Mouse (Mus musculus): Measurements from ENCODE around the gene Oprm1.

DNA sequence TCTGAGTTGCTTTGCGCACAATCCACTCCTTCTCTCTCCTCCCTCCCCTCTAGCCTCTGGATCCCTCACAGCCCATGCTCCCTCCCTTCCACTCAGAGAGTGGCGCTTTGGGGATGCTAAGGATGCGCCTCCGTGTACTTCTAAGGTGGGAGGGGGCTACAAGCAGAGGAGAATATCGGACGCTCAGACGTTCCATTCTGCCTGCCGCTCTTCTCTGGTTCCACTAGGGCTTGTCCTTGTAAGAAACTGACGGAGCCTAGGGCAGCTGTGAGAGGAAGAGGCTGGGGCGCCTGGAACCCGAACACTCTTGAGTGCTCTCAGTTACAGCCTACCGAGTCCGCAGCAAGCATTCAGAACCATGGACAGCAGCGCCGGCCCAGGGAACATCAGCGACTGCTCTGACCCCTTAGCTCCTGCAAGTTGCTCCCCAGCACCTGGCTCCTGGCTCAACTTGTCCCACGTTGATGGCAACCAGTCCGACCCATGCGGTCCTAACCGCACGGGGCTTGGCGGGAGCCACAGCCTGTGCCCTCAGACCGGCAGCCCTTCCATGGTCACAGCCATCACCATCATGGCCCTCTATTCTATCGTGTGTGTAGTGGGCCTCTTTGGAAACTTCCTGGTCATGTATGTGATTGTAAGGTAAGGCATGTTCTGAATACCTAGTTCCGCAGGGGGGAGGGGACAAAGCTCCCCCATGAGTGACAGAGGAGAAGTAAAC is 30.4 kb downstream of the Oprm1 start:
- no peak for TF ChIP-seq CTCF (IDR thresholded peaks at IDR 0.05; ENCODE audit: control insufficient read depth, insufficient read depth, insufficient replicate concordance, low read depth, low read length)
- no peak for TF ChIP-seq POLR2A (IDR thresholded peaks at IDR 0.05; ENCODE audit: control insufficient read depth, low read depth, low read length)

Measured in testis, adult 2 months (tissue).